Mouse (Mus musculus): ENCODE measurements around the gene Nup85.

GRCm38 (mm10) chr11:115564064-115564809, at the start of gene Nup85:
- peak; percentile 14; the same call in 1 of the 2 replicates for TF ChIP-seq CTCF (IDR thresholded peaks at IDR 0.05; ENCODE audit: low read depth)
- TF ChIP-seq EP300 (optimal IDR thresholded peaks at IDR 0.05), result peak; percentile 98

Data from stomach, postnatal 0 days (tissue).